Mouse (Mus musculus) left cerebral cortex, postnatal 4 days (tissue): ENCODE data around the gene Traf3. TPM values are rescaled to one million over a fixed set of nuclear protein-coding genes. Genes with fewer than 3 reads are reported as not detected.
A peak's percentile ranks its signal among the peaks of the same experiment; 100 is the strongest.

Source experiments
- DNase-seq: peaks from one replicate; pipeline ENCODE4 v3.0.0-alpha.2; 2022
- intact Hi-C: fragments of 180-260 bp; cut with DNase I; formaldehyde crosslinking; loops from one replicate; pipeline ENCODE4 v1.15.1; 2025
- total RNA-seq, 2 experiments: library from RNA; stranded (reverse); gene quantifications; 2 replicates each; pipeline ENCODE4 v1.2.3; 2021

Gene Traf3
- total RNA-seq, 2 experiments from 2014 or later, result 37.0 to 41.8 TPM

- peak; percentile 63 for DNase-seq
- intact Hi-C loops, result no loop called here
These were observed 13.0 kb upstream of the Traf3 start for GRCm38 (mm10) chr12:111152981-111153710.

- intact Hi-C loops, result no loop called here
- DNase-seq, result no peak
These were observed 12.2 kb upstream of the Traf3 start for GRCm38 (mm10) chr12:111153946-111154345.

- DNase-seq, result no peak
- intact Hi-C loops, result no loop called here
These were observed 11.5 kb upstream of the Traf3 start for GRCm38 (mm10) chr12:111154641-111155040.

GRCm38 (mm10) chr12:111155756-111156155 lies 10.4 kb upstream of the Traf3 start:
- DNase-seq, result no peak
- intact Hi-C loops, result no loop called here

GRCm38 (mm10) chr12:111159659-111160428 lies 6.3 kb upstream of the Traf3 start:
- no peak for DNase-seq
- intact Hi-C loops, result loop anchor here (10.0 kb wide), 1 partner anchor 75 kb away; no protein-coding TSS in a partner anchor

- intact Hi-C loops, result loop anchor here (10.0 kb wide), 1 partner anchor 76 kb away; no protein-coding TSS in a partner anchor
- no peak for DNase-seq
These were observed 5.3 kb upstream of the Traf3 start for GRCm38 (mm10) chr12:111160871-111161270.

GRCm38 (mm10) chr12:111161943-111162311 lies 4.2 kb upstream of the Traf3 start:
- intact Hi-C loops, result loop anchor here (10.0 kb wide), 1 partner anchor 77 kb away; no protein-coding TSS in a partner anchor
- DNase-seq, result no peak

- intact Hi-C loops, result loop anchor here (10.0 kb wide), 1 partner anchor 78 kb away; no protein-coding TSS in a partner anchor
- DNase-seq, result peak; percentile 65
These were observed 3.7 kb upstream of the Traf3 start for GRCm38 (mm10) chr12:111162312-111163061.

- intact Hi-C loops, result loop anchor here (10.0 kb wide), 1 partner anchor 80 kb away; no protein-coding TSS in a partner anchor
- peak; percentile 94 for DNase-seq
These were observed 1.8 kb upstream of the Traf3 start for GRCm38 (mm10) chr12:111164310-111164751.

- DNase-seq, result peak; percentile 61
- intact Hi-C loops, result loop anchor here (10.0 kb wide), 1 partner anchor 80 kb away; no protein-coding TSS in a partner anchor
These were observed 891 bp upstream of the Traf3 start for GRCm38 (mm10) chr12:111165146-111165812.

- DNase-seq, result peak; percentile 30
- intact Hi-C loops, result loop anchor here (10.0 kb wide), 1 partner anchor 82 kb away; no protein-coding TSS in a partner anchor
These were observed 615 bp downstream of the Traf3 start for GRCm38 (mm10) chr12:111166681-111167289.

- intact Hi-C loops, result loop anchor here (10.0 kb wide), 1 partner anchor 84 kb away; no protein-coding TSS in a partner anchor
- peak; percentile 58 for DNase-seq
These were observed 2.7 kb downstream of the Traf3 start for GRCm38 (mm10) chr12:111168891-111169290.

GRCm38 (mm10) chr12:111178772-111179171 lies 12.6 kb downstream of the Traf3 start:
- intact Hi-C loops, result no loop called here
- no peak for DNase-seq

GRCm38 (mm10) chr12:111181848-111182247 lies 15.7 kb downstream of the Traf3 start:
- intact Hi-C loops, result no loop called here
- DNase-seq, result no peak

GRCm38 (mm10) chr12:111182378-111182777 lies 16.2 kb downstream of the Traf3 start:
- intact Hi-C loops, result no loop called here

GRCm38 (mm10) chr12:111184476-111184875 lies 18.3 kb downstream of the Traf3 start, which contains the start of gene 4930595D18Rik:
TSS of gene 4930595D18Rik (minus strand) at chr12:111184491.
- intact Hi-C loops, result no loop called here
- DNase-seq, result no peak

More at GRCm38 (mm10) chr12:111182378-111182777, 16.2 kb downstream of the Traf3 start:
- no peak for DNase-seq

GRCm38 (mm10) chr12:111186986-111187385 lies 20.8 kb downstream of the Traf3 start:
- intact Hi-C loops, result no loop called here
- DNase-seq, result no peak

- intact Hi-C loops, result no loop called here
- no peak for DNase-seq
These were observed 22.1 kb downstream of the Traf3 start for GRCm38 (mm10) chr12:111188295-111188694.

GRCm38 (mm10) chr12:111190355-111190754 lies 24.2 kb downstream of the Traf3 start:
- intact Hi-C loops, result no loop called here
- no peak for DNase-seq
